Mouse (Mus musculus) embryonic fibroblast, embryonic 13.5 days (primary cell): ENCODE measurements at regions not wholly inside any gene's neighbourhood (a gene's known extent, or its start where the extent isn't known, plus 50 kb on each side); places are given as distances from the start of the nearest gene placed in this dataset.

Experiments used
- CTCF ChIP-seq: IDR thresholded peaks from 2 replicates; pipeline ENCODE4 v1.5.1; 2011; ENCODE audit warnings: mild to moderate bottlenecking, control low read depth, low read length, moderate library complexity, borderline replicate concordance; ENCODE audit not compliant: insufficient read depth
- POLR2A ChIP-seq: IDR thresholded peaks from 2 replicates; pipeline ENCODE4 v1.6.1; 2011; ENCODE audit warnings: low read depth, mild to moderate bottlenecking, control low read depth, low read length, moderate library complexity

- TF ChIP-seq POLR2A (no peak), CTCF (no peak)
These were observed 122.2 kb upstream of the Zwint start for GRCm38 (mm10) chr10:72532431-72532830.
